Mouse (Mus musculus): Measurements from ENCODE around the gene Dusp23.

The Dusp23 gene

DNA sequence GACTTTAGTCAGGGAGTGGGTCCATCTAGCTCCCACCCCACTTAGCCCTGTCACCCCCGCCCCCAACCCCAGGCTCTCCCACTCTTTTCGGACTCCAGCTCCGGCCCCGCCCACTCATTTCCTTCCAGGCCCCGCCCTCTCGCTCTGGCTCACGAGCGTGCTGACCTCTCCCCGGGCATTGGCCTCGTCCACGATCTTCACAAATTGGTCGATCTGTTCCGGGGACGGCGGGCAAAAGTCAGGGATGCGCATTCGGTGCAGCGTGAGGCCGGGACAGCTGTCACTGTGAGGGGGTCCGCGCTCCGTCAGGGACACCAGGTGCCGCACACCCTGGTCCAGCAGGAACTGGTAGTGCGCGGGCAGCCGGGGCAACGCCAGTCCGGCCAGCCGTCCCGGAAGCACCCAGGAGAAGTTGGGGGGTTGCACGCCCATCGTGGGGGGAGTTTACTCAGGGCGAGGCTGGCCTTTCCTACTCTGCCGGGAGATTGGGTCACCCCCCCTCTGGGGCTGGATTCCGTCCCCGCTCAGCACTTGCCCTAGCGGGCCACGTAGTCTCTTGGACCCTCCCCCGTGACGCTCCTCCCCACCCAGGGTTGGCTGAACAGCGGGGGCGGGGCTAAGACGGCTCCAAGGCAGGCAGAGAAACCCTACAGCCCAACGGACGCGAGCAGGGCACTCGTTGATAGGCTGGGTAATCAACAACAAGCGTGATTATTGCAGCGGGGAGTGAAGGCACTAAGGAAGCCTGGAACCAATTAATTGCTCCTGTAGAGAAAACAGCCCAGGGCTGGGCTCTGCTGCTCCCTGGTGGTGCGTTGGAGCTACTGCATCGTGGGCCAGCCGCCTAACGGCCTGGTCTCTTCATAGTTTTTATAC, at the start of gene Dusp23:
Gene Dusp23 (minus strand): TSS at position 512 of the 876 bp plus-strand sequence.
- DNase-seq (ENCODE audit: low spot score), result peak; percentile 87

DNA sequence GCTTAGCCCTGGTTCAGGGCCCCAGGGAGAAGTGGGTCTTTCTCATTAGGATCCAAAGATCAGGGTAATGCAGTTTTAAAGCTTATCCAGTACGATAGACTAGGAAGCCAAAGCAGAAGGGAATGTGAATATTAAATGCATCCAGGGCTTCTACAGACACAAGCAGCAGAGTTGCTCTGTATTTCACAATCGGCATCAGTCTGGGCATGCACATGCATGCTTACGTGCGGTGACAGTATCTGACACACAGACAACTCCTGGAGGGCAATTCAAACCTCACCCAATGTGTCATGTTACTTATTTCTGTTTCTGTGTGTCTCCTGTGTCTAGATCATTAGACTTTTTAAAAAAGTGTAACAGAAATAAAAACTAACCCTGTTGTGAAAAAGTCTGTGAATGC, 48.0 kb upstream of the Dusp23 start:
- DNase-seq (ENCODE audit: low spot score), result no peak

DNA sequence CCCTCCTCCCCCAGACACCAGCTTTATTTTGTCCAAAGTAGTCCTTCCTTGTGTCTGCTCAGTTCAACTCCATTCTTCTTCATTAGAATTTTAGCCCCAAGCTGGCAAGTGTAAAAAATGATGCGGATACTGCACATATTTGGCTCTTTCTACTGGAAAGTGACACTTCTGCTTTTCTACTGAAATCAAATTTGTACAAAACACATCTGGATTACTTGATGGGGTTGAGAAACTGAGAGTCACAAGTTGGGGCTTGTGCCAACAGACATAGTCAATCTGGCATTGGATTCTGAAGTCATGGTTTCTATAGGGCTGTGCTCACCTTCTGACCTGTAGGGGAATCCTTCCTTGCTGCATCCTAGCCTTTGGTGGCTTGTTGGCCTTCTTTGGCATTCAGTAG, 38.0 kb upstream of the Dusp23 start:
- DNase-seq (ENCODE audit: low spot score), result no peak

DNA sequence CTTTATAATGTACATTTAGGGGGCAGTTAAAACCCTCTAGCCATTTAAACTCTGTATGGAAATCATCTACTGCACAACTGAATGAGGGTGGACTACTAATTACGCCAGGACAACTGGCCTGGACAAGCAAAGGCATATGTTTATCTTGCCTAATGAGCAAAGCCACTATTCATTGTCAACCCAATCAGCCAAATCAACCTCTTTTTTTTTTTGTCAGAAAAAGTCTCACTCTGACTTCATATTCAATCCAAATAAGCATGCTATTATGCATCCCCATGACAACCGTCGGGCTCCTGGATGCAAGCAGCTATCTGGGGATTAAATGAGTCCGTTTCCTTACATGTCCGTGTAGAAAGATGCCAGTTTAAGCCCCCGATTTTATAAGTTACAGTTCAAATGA, 34.8 kb upstream of the Dusp23 start:
- DNase-seq (ENCODE audit: low spot score), result no peak

DNA sequence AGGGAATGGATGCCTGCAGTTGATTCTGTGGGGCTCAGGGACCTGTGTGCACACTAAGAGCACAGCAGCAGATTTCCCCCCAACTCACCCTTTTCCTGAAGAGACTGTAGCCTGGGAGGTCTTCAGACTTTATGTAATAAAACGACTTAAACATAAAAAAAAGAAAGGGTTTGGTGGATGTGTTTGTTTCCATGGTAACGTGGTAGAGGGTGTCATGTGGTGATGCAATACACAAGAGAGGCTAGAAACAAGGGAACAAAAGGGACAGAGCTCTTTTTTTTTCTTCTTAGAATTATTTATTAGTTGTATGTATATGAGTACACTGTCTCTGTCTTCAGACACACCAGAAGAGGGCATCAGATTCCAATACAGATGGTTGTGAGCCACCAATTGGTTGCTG, 32.7 kb upstream of the Dusp23 start:
- DNase-seq (ENCODE audit: low spot score), result no peak

DNA sequence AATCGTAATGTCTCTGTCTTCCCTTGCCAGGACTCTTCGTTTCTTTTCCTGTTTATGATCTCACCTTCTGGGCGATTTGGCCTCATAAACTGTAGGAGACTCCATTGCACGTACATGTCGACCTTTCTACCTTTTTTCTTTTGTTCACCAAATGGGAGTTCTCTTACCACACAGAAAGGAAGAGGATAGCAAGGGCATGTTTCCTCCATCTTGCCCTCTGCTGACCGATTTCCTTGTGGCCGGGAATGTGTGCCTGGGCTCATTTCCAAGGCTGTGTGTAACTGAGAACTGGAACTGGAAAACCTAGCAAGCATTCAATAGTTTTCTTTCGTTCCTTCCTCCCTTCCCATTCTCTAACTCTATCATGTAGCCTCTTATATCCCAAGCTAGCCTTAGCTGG, 26.9 kb upstream of the Dusp23 start:
- no peak for DNase-seq (ENCODE audit: low spot score)

DNA sequence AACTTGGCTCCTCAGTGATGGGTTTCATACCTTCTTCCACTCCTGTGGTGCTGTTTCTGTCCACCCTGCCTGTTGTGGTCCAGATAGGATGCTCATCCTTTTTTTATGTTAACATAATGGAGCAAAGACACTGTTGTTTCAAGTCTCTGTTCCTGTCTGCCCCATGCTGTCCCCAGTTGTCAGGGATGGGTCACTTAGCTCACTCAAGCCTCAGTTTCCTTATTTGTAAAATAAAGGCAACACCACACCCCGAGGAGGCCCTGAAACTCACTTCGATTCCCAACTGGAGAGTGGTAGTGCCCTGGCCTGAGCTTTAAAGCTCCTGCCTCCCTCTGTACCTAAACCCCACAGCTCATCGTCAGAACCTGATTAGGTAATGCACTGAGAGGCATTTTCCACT, 24.5 kb upstream of the Dusp23 start:
- no peak for DNase-seq (ENCODE audit: low spot score)

DNA sequence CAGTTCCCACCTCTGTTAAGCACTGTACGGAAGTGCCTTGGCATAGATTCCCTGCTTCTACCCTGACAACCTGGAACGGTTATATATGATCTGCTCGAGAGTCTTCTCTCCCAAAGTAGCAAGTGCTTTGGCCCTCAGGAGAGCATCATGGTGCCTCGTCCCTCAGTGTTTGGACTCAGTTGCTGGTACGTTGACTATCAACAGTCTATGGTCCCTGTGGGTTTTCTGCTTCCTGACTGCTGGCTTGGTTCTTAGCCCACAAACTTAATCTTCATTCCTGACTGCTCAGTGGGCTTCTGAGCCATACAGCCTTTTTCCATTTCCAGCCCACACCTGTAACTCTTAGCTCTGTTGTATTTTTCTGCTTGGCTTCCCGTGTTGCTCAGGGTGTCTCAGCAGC, 21.1 kb upstream of the Dusp23 start:
- DNase-seq (ENCODE audit: low spot score), result no peak

DNA sequence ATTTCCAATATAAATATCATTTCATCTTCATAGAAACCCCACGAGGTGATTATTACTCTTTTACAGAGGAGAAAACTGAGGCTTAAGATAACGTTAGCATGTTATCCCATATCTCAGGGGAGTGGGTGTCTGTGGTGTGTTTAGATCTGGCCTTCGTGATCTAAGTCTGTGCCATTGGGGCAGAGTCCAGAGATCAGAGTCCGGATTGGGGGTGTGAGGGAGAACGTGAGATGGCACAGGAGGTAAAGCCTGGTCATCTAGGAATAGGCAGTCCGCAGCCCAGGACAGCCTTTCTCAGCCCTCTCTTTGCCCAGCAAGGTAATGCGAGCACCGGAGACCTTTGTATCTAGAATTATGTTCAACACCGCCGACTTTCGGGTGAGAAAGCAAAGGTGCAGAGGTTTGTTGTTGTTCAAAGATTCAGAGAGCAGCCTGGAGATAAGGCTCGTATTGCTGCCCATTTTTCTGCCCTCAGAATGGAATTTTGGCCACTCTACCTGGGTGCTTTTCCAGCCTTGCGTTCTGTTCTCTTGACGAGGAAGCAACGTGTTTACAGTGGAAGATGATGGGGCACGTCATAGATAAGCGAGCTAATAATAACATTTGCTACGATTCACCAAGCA, 19.4 kb upstream of the Dusp23 start:
- DNase-seq (ENCODE audit: low spot score), result no peak

DNA sequence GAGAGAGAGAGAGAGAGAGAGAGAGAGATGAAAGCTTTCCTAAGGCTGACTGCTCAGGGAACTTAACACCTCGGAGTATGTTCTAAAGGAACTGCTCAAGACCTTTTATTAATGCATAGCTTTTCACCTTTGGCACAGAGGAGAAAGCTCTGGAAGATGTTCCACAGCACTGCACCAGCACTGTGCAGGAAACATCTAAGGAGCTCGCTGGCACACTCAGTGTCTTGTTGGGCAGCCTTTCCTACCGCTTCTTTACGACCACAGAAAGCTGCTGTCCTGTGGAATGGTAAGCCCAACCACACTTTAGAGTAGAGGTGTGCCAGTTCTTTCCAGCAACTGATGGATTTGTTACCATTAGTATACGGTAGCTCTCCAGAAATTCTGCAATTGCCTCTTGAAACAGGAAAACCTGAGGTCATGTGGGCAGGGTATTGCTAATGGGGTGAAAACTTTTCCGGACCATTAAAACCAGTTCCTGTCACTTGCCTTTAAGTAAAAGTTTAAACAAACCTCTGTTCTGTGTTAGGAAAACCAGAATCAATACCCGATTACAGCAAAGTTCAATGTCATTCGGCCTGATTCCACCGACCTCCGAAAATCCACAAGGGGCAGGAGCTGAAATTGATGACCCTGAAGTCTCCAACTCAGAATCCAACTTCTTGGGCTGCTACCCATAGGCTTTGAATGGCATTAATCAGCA, 18.7 kb upstream of the Dusp23 start:
- DNase-seq (ENCODE audit: low spot score), result no peak

DNA sequence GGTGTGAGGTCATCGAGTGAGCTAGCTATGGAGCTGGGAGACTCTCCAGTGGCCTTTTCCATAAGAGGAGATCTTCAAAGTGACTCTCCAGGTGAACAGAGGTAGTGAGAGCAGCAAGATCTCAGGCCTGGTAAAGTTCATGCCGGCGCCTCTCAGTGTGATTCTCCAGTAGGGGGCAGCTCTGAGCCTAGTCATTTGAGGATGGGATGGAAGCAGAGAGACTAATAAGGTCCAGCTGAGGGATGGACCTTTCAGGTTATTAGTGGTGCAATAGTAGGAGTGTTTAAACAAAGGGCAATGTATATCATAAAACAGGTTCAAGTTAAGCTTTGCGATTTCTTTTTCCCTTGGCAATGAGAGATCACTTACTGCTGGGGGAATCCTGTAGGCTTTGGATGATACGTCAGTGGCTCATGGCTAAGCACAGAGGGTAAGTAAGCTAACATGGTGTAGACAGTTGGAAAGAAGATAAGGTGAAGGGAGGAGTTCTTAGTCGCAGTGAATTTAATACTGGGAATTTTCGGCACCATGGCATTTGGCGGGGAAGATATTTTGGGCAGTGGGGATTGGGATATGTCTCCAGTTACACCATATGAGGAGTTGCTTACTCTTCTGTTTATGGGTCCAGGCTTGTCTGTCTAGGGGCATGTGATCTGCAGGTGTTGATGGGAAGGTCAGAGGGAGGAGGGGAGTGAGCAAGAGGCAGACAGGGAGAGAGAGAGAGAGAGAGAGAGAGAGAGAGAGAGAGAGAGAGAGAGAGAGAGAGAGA, 17.9 kb upstream of the Dusp23 start:
- no peak for DNase-seq (ENCODE audit: low spot score)

DNA sequence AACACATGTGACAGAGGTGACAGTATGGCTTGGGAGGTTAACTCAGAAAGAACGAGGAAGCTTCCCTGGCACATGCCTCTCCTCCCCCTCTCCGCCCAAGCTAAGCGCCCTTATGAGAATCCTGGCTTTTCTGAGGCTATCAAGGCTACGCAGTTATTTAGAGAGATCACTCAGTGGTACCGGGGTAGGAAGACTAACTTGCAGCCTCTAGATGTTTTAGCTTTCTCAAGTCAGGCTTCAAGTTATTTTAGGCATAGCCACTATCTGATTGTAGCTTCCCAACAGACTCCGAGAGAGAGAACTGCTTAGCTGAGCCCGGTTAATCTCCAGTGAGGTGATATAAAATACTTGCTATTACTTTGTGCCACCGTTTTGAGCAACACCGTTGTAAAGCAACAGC, 16.6 kb upstream of the Dusp23 start:
- DNase-seq (ENCODE audit: low spot score), result no peak

DNA sequence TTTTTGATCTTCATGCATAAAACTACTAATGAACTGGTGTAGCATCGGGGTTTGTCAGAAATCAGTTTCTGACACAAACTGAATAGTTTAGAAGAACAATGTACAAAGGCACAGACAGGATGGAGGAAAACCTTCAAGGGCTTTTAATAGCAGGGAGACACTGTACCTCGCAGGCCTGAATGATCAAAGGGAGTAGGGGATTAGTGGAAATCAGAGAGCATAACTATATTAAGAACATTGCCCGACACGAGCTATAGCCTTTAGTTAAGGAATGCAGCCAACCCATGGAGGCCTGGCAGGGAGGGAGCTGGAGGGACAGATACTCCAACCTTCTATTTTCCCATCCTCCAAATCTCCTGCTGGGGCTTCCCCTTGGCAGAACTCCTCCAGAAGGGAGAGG, 14.5 kb upstream of the Dusp23 start:
- DNase-seq (ENCODE audit: low spot score), result no peak

DNA sequence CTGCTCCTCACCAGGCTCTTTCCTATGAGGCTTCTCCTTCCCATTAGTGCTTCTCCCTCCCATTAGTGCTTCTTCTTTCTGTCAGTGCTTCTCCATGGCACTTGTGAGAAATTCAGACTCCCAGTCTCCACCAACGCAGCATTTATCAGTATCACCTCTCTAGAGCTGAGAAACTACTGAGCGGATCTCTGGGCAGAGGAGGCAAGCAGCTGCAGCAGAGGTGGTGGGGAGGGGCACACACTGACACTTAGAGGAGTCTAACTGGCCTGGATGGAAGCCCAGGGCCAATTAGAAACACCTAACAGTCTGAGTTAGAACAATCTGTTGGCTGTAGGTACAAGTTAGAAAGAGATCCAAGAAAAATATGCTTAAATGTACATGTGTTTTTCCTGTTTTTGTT, 6.0 kb upstream of the Dusp23 start:
- no peak for DNase-seq (ENCODE audit: low spot score)

DNA sequence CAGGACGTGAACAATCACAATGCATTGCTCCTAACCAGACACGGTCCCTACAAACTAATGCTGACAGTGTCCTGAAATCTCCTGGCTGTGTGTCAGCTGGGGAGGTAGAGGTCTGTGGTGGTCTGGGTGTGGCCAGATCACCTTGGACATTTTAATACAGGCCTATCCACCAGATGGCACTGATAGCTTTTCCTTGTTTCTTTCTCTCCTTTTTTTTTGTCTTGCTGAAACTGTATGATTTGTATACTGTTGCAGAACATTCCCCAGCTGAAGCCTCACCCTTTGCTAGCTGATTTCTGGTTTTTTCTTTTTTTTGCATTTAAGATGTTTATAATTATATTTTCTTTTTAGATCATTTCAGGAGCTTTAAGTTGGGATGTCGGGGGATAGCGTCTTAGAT, 5.0 kb upstream of the Dusp23 start:
- DNase-seq (ENCODE audit: low spot score), result no peak

DNA sequence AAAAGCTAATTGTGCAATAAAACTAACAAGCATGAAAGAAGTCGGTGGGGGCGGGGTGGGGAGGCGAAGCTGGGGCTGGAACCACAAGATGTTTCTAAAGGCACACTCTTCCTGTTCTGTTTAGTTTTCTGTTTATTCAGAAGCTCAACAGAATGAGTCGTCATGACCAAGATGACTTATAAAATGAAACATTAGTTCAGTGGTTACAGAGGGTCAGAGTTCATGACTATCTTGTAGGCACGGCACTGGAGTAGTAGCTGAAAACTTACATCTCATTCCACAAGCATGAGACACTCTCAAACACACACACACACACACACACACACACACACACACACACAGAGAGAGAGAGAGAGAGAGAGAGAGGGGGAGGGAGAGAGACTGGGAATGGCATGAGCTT, 3.5 kb upstream of the Dusp23 start:
- DNase-seq (ENCODE audit: low spot score), result no peak

DNA sequence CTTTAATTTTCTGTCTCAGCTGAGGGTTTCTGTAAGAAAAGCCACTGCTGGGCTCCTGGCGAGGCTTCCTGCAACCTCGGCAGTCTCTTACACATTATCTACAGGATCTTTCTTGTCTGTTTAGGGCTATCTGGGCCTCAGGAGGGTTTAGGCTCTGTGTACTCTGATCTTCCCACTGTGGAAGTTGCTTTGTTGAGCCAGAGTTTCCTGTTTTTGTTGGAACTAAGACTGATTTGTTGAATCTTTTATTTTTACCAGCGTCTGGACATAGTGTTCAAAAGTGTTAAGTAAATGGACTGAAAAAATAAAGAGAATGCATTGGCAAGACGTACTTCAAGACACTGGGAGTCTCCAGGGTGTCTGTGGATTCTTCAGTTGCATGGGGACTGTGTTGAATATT, 2.5 kb upstream of the Dusp23 start:
- no peak for DNase-seq (ENCODE audit: low spot score)

DNA sequence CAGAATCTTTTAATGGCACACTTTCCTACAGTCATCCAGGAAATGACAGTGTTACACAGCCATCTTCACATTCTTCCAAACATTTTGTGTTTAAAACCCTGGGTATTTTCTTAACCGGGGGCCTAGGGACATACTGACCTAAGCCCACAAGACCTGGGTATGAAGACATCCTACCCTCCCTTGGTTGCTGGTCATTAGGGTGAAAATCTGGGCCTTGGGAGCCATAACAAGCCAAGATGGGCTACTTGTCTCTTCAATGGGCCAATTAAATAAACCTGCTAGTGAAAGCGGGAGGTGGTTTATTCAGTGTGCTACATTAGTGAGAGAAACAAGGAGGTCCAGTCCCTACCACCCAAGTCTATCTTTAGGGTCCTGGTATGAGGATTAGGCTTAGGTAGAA, 1.4 kb upstream of the Dusp23 start:
- DNase-seq (ENCODE audit: low spot score), result no peak

DNA sequence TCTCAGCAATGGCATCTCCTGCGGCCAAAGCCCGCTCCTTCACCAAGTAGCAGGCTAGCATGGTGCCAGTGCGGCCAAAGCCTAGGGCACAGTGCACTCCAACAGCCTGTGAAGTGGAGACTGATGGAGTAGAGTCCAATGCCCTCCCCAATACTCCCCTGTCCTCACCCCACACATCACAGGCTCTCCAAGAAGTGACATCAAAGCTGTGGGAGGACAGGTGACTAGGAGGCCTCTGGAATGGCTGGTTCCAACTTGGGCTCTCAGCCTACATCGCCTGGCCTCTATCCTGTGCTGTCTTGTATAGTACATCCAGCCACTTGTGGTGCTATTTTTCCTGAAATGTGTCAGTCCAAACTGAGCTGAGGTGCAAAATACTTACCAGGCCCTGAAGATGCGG, 1.0 kb downstream of the Dusp23 start:
- no peak for DNase-seq (ENCODE audit: low spot score)

DNA sequence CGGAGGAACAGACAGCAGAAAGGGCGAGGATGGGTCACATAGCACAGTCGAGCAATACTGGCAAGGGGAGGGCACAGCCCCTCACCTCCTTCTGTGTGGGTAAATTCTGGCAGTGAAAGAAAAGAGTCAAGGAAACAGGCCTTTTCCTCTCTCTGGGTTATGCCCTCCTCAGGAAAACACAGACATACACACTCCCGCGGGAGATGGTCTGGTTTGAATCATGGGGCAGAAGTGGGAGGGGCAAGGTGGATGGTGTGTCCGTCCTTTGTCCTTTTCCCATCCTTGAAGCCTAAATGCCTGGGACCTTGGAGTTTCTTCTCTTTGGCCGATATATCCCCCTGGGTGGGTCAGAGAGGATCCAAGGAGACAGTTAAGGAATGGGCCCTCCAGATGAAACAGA, 2.9 kb downstream of the Dusp23 start:
- DNase-seq (ENCODE audit: low spot score), result no peak

DNA sequence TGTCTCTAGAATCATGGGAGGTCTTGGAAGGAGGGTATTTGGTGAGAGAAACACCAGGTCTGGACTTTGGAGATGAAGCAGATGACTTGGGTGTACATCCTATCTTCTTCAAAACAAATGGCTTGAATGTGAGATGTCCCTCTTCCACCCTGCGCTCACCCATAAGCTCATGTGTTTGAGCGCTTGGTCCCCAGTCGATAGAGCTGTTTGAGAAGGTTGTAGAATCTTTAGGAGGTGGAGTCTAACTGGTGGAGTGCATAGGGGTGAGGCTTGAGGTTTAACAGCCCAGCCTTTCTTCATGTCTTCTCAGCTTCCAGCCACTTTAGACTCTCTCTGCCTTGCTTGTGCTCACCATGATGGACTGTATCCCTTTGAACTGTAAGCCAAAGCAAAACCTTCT, 6.5 kb downstream of the Dusp23 start:
- DNase-seq (ENCODE audit: low spot score), result no peak

DNA sequence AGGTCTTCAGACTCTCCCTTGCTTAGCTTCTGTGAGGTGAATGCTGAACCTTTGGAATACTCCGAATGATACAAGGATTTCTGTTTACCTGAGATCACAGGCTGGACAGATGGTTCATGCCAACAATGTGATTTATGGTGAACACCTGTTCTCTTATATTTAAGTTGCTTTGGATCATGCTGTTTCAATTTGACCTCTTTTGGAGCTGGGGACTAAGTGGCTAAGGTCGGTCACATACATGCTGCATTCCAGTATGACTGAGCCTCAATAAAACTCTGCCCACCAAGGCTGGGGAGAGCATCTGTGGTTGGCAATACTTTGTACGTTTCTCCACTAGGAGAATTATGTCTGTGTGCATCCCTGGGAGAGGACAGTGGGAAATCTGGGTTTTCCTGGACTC, 8.7 kb downstream of the Dusp23 start:
- DNase-seq (ENCODE audit: low spot score), result no peak

DNA sequence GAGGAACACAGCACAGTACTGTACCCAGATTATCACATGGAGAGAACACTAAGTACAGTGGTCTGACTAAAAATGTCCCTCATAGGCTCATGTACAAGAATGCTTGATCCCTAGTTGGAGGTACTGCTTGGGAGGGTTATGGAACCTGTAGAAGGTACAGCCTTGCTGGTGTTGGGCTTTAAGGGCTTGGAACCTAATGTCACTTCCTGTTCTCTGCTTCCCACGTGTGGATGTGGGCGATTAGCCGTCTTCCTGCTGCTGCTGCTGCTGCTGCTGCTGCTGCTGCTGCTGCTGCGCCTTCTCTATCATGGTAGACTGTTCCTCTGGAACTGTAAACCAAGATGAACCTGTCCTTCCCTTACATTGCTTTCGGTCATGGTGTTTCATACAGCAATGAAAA, 9.2 kb downstream of the Dusp23 start:
- DNase-seq (ENCODE audit: low spot score), result no peak
